Mouse (Mus musculus): Measurements from ENCODE around the gene Hba-x. TPM values are rescaled to one million over a fixed set of nuclear protein-coding genes. Genes with fewer than 3 reads are reported as not detected.

Gene Hba-x
- polyA plus RNA-seq (2012; ENCODE audit: insufficient read depth, low replicate concordance), result not detected in 2 replicates

DNA sequence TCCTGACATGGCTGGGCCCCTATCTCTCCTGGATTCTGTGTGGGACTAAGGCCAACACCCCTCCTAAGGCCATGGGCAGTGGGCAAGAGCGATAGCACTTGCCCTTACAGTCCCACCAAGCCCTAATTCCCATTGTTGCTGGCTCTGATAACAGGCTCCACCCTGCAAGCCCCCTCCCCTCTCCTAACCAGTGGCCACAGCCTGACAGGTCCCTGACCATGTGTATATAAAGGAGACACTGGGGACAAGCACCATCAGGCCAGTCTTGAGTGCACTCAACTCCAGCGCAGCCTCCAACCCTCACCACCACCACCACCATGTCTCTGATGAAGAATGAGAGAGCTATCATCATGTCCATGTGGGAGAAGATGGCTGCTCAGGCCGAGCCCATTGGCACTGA, at the start of gene Hba-x:
TSS of gene Hba-x (plus strand) at position 54 of the 400 bp plus-strand sequence.
- Histone ChIP-seq H3K4me3 (replicated peaks) (peak within 1 kb of the TSS; percentile 20), H3K4me1 (peaks cover 3% of the 10 kb centered on the region; the same call in 1 of the 2 replicates), H3K9me3 (0 out of 2 replicates have a peak, but pooled peaks cover 8% of the 10 kb centered on the region), H3K36me3 (replicated peaks; ENCODE audit: low read length) (no peaks in the 10 kb centered on the region), H3K27me3 (replicated peaks) (peaks cover 79% of the 10 kb centered on the region)
- TF ChIP-seq GATA1 (IDR thresholded peaks at IDR 0.05; ENCODE audit: borderline replicate concordance, low read length) (no peak), FLI1 (IDR thresholded peaks at IDR 0.05; ENCODE audit: low read length) (no peak)

DNA sequence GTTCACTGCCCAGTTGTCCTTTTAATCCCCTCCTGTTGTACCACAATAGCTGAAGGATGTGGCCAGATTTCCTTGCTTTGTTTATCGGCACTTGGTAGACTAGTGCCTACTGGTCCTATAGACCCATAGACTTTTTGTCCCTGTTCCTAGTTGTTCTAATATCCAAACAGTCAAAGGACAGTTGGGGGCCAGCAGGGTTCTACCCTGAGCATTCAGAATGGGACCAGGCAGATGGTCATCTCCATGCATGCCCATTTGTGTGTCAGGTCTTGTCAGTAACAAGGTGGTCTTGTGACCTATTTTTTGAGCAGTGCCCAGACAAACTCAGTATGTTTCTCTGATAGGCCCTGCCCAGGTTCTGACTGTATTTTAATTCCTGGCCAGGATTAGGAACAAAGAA, 49.2 kb upstream of the Hba-x start:
- H3K27me3 ChIP-seq (replicated peaks), result peaks cover 21% of the 10 kb centered on the region
- TF ChIP-seq GATA1 (IDR thresholded peaks at IDR 0.05; ENCODE audit: borderline replicate concordance, low read length) (no peak), FLI1 (IDR thresholded peaks at IDR 0.05; ENCODE audit: low read length) (no peak)

DNA sequence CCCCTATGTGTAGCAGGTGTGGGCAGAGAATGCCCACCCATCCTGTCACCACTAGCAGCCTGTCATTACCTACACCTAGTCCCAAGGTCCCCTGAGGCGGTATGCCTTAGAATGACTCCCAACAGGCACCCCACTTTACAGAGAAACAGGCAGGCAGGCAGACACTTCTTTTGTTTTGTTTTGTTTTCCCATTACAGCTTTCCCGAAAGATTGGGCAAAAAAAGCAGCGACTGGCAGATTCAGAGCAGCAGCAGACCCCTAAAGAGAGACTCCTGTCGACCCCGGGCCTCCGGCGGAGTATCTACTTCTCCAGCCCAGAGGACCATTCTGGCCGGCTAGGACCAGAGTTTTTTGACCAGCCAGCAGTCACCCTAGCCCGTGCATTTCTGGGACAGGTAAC, 48.6 kb upstream of the Hba-x start:
- Histone ChIP-seq H3K36me3 (replicated peaks; ENCODE audit: low read length) (peaks cover 51% of the 10 kb centered on the region), H3K4me1 (peaks cover 67% of the 10 kb centered on the region), H3K27me3 (replicated peaks) (peaks cover 16% of the 10 kb centered on the region), H3K4me3 (replicated peaks) (peak overlapping the region; percentile 98), H3K9me3 (peaks cover 12% of the 10 kb centered on the region; the same call in 1 of the 2 replicates)
- TF ChIP-seq GATA1 (IDR thresholded peaks at IDR 0.05; ENCODE audit: borderline replicate concordance, low read length) (no peak), FLI1 (IDR thresholded peaks at IDR 0.05; ENCODE audit: low read length) (no peak)

More for the DNA sequence above, 49.2 kb upstream of the Hba-x start:
- Histone ChIP-seq H3K4me3 (replicated peaks) (peak overlapping the region; percentile 98), H3K36me3 (replicated peaks; ENCODE audit: low read length) (peaks cover 46% of the 10 kb centered on the region), H3K4me1 (peaks cover 72% of the 10 kb centered on the region), H3K9me3 (peaks cover 12% of the 10 kb centered on the region; the same call in 1 of the 2 replicates)

DNA sequence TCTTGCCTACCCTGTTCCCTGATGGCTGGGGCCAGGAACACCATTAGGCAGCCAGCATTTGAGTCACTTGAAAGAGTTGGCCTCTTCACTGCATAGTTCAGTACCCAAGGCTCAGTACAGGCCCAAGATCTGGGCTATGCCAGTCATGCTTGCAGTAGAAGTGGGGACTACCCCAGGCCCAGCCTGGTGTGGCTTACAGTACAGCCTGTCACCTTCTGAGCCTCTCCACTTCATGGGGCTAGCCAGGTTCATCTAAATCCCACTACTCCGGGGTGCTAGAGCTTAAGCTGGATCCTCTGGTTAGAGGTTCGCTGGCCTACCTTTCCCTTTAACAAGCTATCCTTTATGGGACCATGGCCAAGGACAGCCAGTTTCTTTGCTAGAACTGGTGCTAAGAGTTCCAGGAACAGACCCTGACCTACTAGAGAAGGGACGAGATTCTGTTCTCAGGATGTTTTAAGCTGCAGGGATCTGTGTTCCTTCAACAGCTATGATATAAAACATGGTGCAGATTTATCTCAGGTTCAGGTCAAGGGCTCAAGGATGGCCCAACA, 47.8 kb upstream of the Hba-x start:
- H3K4me1 ChIP-seq, result peaks cover 59% of the 10 kb centered on the region
- peaks cover 4% of the 10 kb centered on the region; the same call in 1 of the 2 replicates for H3K9me3 ChIP-seq
- peak overlapping the region; percentile 30 for H3K4me3 ChIP-seq (replicated peaks)
- peaks cover 59% of the 10 kb centered on the region for H3K36me3 ChIP-seq (replicated peaks; ENCODE audit: low read length)
- H3K27me3 ChIP-seq (replicated peaks), result peaks cover 7% of the 10 kb centered on the region
- TF ChIP-seq GATA1 (IDR thresholded peaks at IDR 0.05; ENCODE audit: borderline replicate concordance, low read length) (no peak), FLI1 (IDR thresholded peaks at IDR 0.05; ENCODE audit: low read length) (no peak)

DNA sequence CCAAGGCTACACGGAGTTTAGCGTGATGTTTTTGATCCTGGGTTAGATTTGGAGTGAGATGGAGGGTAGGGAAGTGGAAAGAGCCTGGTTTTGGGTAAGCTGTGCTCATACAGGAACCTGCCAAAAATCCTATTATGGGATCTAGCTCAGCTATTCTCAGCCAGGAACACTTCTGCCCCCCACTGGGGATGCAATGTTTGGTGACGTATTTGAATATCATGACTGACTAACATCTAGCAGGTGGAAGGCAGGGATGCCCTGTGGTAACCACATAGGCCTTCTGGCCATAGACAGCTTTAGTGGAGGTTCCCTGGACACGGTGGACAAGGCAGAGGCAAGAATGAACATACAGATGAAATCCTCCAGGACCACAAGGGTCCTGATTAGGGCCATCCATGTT, 46.0 kb upstream of the Hba-x start:
- no peak overlapping the region for H3K4me3 ChIP-seq (replicated peaks)
- TF ChIP-seq GATA1 (IDR thresholded peaks at IDR 0.05; ENCODE audit: borderline replicate concordance, low read length) (no peak), FLI1 (IDR thresholded peaks at IDR 0.05; ENCODE audit: low read length) (no peak)
- H3K9me3 ChIP-seq, result no peaks in the 10 kb centered on the region
- H3K4me1 ChIP-seq, result peaks cover 41% of the 10 kb centered on the region
- H3K27me3 ChIP-seq (replicated peaks), result no peaks in the 10 kb centered on the region
- peaks cover 78% of the 10 kb centered on the region for H3K36me3 ChIP-seq (replicated peaks; ENCODE audit: low read length)

DNA sequence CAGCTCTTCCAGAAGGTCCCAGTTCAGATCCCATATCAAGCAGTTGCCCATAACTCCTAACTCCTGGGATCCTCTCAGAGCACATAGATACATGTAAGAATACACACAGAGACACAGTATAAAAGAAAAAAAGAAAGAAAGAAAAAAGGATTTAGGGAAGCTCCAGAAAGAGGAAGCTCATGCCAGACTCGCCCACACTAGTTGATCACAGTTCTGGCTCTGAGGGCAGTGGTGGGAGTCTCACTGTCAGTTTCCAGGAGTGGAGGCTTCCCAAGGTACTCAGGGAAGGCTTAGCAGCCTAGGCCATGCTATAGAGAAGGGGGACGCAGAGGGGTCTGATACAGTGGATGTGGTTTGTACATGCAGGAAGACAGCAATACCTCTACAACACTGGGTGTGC, 45.1 kb upstream of the Hba-x start:
- TF ChIP-seq GATA1 (IDR thresholded peaks at IDR 0.05; ENCODE audit: borderline replicate concordance, low read length), result no peak
- Histone ChIP-seq H3K27me3 (replicated peaks) (no peaks in the 10 kb centered on the region), H3K36me3 (replicated peaks; ENCODE audit: low read length) (peaks cover 87% of the 10 kb centered on the region), H3K9me3 (no peaks in the 10 kb centered on the region), H3K4me1 (peaks cover 32% of the 10 kb centered on the region), H3K4me3 (replicated peaks) (no peak overlapping the region)

DNA sequence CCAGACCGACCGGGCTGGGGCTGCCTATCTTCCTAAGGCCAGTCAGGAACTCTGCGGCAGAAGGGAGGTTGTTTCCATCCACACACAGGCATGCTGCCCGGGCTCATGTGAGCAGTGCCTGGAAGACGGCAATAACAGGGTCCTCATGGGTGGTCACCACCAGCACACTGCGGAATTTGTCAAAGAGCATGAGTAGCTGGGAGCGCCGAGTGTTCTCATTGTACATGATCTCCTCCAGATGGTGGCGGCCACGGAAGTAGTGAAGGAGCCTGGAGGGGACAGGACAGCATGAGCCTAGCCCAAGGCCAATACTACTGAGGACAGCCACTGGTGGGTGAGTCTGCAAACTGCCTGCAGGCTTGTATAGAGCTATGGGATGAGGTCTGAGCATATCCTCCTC, 43.4 kb upstream of the Hba-x start:
- Histone ChIP-seq H3K4me3 (replicated peaks) (no peak overlapping the region), H3K36me3 (replicated peaks; ENCODE audit: low read length) (peaks cover 100% of the 10 kb centered on the region), H3K27me3 (replicated peaks) (no peaks in the 10 kb centered on the region), H3K9me3 (no peaks in the 10 kb centered on the region), H3K4me1 (peaks cover 22% of the 10 kb centered on the region)
- TF ChIP-seq FLI1 (IDR thresholded peaks at IDR 0.05; ENCODE audit: low read length), result no peak
- no peak for TF ChIP-seq GATA1 (IDR thresholded peaks at IDR 0.05; ENCODE audit: borderline replicate concordance, low read length)

DNA sequence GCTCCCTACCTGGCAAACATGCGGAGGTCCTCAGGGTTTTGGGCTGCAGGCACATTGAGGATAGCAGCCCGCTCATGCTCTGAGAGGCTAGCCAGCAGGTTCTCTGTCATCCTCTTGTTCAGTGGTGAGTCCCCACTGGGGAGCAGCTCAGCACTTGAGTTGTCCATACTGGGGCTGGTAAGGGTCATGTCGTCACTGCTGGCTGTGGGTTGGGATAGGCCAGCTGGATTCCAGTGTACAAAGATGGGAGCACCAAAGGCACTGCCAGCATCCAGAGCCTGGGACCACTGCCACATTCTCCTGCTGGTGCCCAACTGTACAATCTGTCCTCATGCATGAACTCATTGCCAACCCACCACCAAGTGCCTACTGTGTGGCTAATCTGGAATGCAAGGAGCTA, 42.3 kb upstream of the Hba-x start:
- Histone ChIP-seq H3K36me3 (replicated peaks; ENCODE audit: low read length) (peaks cover 100% of the 10 kb centered on the region), H3K4me1 (peaks cover 27% of the 10 kb centered on the region; the same call in 1 of the 2 replicates)

DNA sequence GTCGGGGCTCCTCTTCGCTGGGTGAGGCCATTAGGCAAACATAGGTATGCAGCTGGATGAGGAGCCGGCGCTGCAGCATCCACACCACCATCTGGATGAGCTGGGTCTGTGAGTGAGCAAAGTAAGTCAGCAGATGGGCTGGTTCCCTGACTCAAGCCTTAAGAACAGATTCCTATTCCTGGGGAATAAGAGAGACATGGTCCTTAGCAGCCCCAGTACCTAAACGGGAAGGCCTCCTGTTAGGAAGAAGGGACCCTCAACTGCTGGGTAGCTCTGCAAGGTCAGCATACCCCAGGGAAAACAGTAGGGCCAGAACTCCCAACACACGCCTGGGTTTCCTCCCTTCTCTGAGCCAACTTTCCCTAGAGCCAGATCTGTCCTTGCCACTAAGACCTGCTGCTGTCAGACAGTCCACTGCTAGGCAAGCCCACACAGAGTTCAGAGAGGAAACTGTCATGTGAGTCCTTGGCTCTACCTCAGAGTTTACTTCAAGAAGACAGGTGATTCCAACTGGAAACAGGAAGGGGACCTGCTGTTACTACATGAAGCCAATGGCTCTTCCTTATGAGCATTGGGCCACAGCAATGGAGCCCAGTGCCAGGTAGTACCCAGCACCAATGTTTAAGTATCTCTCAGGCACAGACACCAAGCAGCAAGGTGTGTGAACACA, 41.2 kb upstream of the Hba-x start:
- Histone ChIP-seq H3K9me3 (no peaks in the 10 kb centered on the region), H3K4me3 (replicated peaks) (no peak overlapping the region), H3K27me3 (replicated peaks) (no peaks in the 10 kb centered on the region), H3K36me3 (replicated peaks; ENCODE audit: low read length) (peaks cover 99% of the 10 kb centered on the region), H3K4me1 (peaks cover 32% of the 10 kb centered on the region; the same call in 1 of the 2 replicates)
- TF ChIP-seq GATA1 (IDR thresholded peaks at IDR 0.05; ENCODE audit: borderline replicate concordance, low read length) (no peak), FLI1 (IDR thresholded peaks at IDR 0.05; ENCODE audit: low read length) (no peak)

More for the DNA sequence above, 42.3 kb upstream of the Hba-x start:
- Histone ChIP-seq H3K9me3 (no peaks in the 10 kb centered on the region), H3K4me3 (replicated peaks) (no peak overlapping the region), H3K27me3 (replicated peaks) (no peaks in the 10 kb centered on the region)
- TF ChIP-seq FLI1 (IDR thresholded peaks at IDR 0.05; ENCODE audit: low read length) (no peak), GATA1 (IDR thresholded peaks at IDR 0.05; ENCODE audit: borderline replicate concordance, low read length) (no peak)

DNA sequence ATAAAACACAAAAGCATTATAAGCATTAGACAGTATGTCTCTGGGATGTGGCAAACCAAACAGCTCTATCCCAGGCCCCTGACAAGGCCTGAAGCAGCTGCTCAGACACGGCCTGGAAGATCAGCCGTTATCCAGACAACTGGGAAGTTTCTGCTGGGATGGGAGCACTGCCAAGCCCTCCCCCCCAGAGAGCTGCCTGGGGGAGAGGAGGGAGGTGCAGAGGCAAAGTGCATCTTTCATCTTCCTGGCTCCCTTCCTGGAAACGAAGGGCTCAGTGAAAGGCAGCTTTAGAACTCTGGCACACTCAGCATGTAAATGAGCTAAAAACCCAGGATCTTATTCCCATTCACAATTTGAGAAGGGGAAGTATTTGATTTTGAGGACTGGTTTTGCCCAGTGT, 40.6 kb upstream of the Hba-x start:
- no peak for TF ChIP-seq GATA1 (IDR thresholded peaks at IDR 0.05; ENCODE audit: borderline replicate concordance, low read length)
- TF ChIP-seq FLI1 (IDR thresholded peaks at IDR 0.05; ENCODE audit: low read length), result no peak
- Histone ChIP-seq H3K27me3 (replicated peaks) (no peaks in the 10 kb centered on the region), H3K9me3 (no peaks in the 10 kb centered on the region), H3K36me3 (replicated peaks; ENCODE audit: low read length) (peaks cover 98% of the 10 kb centered on the region), H3K4me1 (peaks cover 29% of the 10 kb centered on the region; the same call in 1 of the 2 replicates), H3K4me3 (replicated peaks) (no peak overlapping the region)

All from megakaryocyte, embryonic 14.5 days (primary cell).